Mouse (Mus musculus) intestine, embryonic 15.5 days (tissue): ENCODE data around the gene Sowahc. TPM values are rescaled to one million over a fixed set of nuclear protein-coding genes. Genes with fewer than 3 reads are reported as not detected.

ENCODE experiments used
- ATAC-seq: fragments of 200-750 bp; cut with Nextera tagmentation; 2 replicates; pipeline ENCODE4 v1.8.0; 2017; ENCODE audit warnings: moderate TSS enrichment, moderate library complexity
- H3K27ac ChIP-seq: fragments of 300-500 bp; sonication (generic); 2 replicates; pipeline ENCODE4 v1.5.1; 2015; ENCODE audit warnings: mild to moderate bottlenecking, inconsistent platforms
- H3K27me3 ChIP-seq: fragments of 300-500 bp; sonication (generic); replicated peaks from 2 replicates; pipeline ENCODE4 v1.6.1; 2015; ENCODE audit warnings: inconsistent platforms
- H3K36me3 ChIP-seq: fragments of 300-500 bp; sonication (generic); 2 replicates; pipeline ENCODE4 v1.6.1; 2015; ENCODE audit warnings: inconsistent platforms
- H3K4me1 ChIP-seq: fragments of 300-500 bp; sonication (generic); replicated peaks from 2 replicates; pipeline ENCODE4 v1.6.1; 2015; ENCODE audit warnings: inconsistent platforms
- H3K4me2 ChIP-seq: fragments of 300-500 bp; sonication (generic); replicated peaks from 2 replicates; pipeline ENCODE4 v1.6.1; 2015; ENCODE audit warnings: mild to moderate bottlenecking, inconsistent platforms
- H3K4me3 ChIP-seq: fragments of 300-500 bp; sonication (generic); replicated peaks from 2 replicates; pipeline ENCODE4 v1.5.1; 2015; ENCODE audit warnings: inconsistent platforms
- H3K9ac ChIP-seq: fragments of 300-500 bp; sonication (generic); 2 replicates; pipeline ENCODE4 v1.6.1; 2015; ENCODE audit warnings: inconsistent platforms
- H3K9me3 ChIP-seq: fragments of 300-500 bp; sonication (generic); 2 replicates; pipeline ENCODE4 v1.6.1; 2016; ENCODE audit warnings: inconsistent platforms
- WGBS: fragments of 180-500 bp; shearing (Covaris S2); methylation state at CpG from one replicate; pipeline ENCODE4 v1.1.7; 2015; 5-methylcytosine and 5-hydroxymethylcytosine counted together
- polyA plus RNA-seq: library from polyadenylated mRNA; unstranded; fragments of >200 nt; fragmentation: Nextera tagmentation; extraction: Ambion mirVana; gene quantifications from 2 replicates; pipeline ENCODE4 v1.2.1, GENCODE M21; 2015

Gene Sowahc
- 11.6 and 12.0 TPM in 2 replicates for polyA plus RNA-seq

- Histone ChIP-seq H3K4me1 (peaks cover 19% of the 10 kb centered on the region), H3K4me3 (peak within 1 kb of the TSS; percentile 81), H3K27me3 (no peaks in the 10 kb centered on the region), H3K27ac (peak within 1 kb of the TSS; percentile 96), H3K9ac (peak within 1 kb of the TSS; percentile 82), H3K9me3 (no peaks in the 10 kb centered on the region), H3K36me3 (no peaks in the 10 kb centered on the region; the same call in 1 of the 2 replicates), H3K4me2 (peak within 1 kb of the TSS; percentile 98)
- peak; percentile 98 for ATAC-seq
- WGBS = under 1% methylated on average over 83 of the region's 84 CpGs
These were observed at the start of gene Sowahc, which contains the start of gene Sept10 for GRCm38 (mm10) chr10:59221473-59222270. Sowahc (plus strand) TSS chr10:59221953. Sept10 (minus strand) TSS chr10:59221847.

- Histone ChIP-seq H3K27ac (no peak overlapping the region), H3K4me2 (no peak overlapping the region), H3K27me3 (no peaks in the 10 kb centered on the region), H3K4me1 (no peaks in the 10 kb centered on the region), H3K4me3 (no peak overlapping the region), H3K36me3 (no peaks in the 10 kb centered on the region), H3K9me3 (no peaks in the 10 kb centered on the region), H3K9ac (no peak overlapping the region)
- ATAC-seq = no peak
- WGBS = 77% methylated on average over 1 of the region's 1 CpGs
These were observed 49.2 kb upstream of the Sowahc start for GRCm38 (mm10) chr10:59172539-59172938.

- WGBS = 83% methylated on average over 3 of the region's 3 CpGs
These were observed 42.1 kb upstream of the Sowahc start for GRCm38 (mm10) chr10:59179620-59180019.

GRCm38 (mm10) chr10:59182306-59182705 is 39.4 kb upstream of the Sowahc start:
- H3K36me3 ChIP-seq = no peaks in the 10 kb centered on the region
- no peaks in the 10 kb centered on the region for H3K9me3 ChIP-seq
- no peak for ATAC-seq
- no peaks in the 10 kb centered on the region for H3K27me3 ChIP-seq
- no peak overlapping the region for H3K4me2 ChIP-seq
- WGBS = 73% methylated on average over 3 of the region's 3 CpGs
- no peak overlapping the region for H3K27ac ChIP-seq
- no peak overlapping the region for H3K4me3 ChIP-seq
- H3K9ac ChIP-seq = no peak overlapping the region
- H3K4me1 ChIP-seq = no peaks in the 10 kb centered on the region

More at GRCm38 (mm10) chr10:59179620-59180019, 42.1 kb upstream of the Sowahc start:
- no peak overlapping the region for H3K9ac ChIP-seq
- H3K4me2 ChIP-seq = no peak overlapping the region
- no peak for ATAC-seq
- no peak overlapping the region for H3K27ac ChIP-seq
- no peak overlapping the region for H3K4me3 ChIP-seq
- H3K4me1 ChIP-seq = no peaks in the 10 kb centered on the region
- H3K36me3 ChIP-seq = no peaks in the 10 kb centered on the region
- H3K9me3 ChIP-seq = no peaks in the 10 kb centered on the region
- H3K27me3 ChIP-seq = no peaks in the 10 kb centered on the region

GRCm38 (mm10) chr10:59194891-59195290 is 26.9 kb upstream of the Sowahc start:
- no peaks in the 10 kb centered on the region; the same call in 1 of the 2 replicates for H3K36me3 ChIP-seq
- no peak overlapping the region for H3K9ac ChIP-seq
- WGBS = 71% methylated on average over 5 of the region's 5 CpGs
- H3K4me1 ChIP-seq = peaks cover 4% of the 10 kb centered on the region
- no peak overlapping the region for H3K4me3 ChIP-seq
- H3K27me3 ChIP-seq = no peaks in the 10 kb centered on the region
- no peaks in the 10 kb centered on the region for H3K9me3 ChIP-seq
- no peak overlapping the region for H3K27ac ChIP-seq
- H3K4me2 ChIP-seq = no peak overlapping the region
- ATAC-seq = no peak

GRCm38 (mm10) chr10:59196763-59197162 is 25.0 kb upstream of the Sowahc start:
- WGBS = 83% methylated on average over 3 of the region's 3 CpGs
- Histone ChIP-seq H3K4me3 (no peak overlapping the region), H3K4me2 (no peak overlapping the region), H3K9ac (no peak overlapping the region), H3K27ac (no peak overlapping the region), H3K9me3 (no peaks in the 10 kb centered on the region), H3K4me1 (peaks cover 4% of the 10 kb centered on the region), H3K36me3 (no peaks in the 10 kb centered on the region), H3K27me3 (no peaks in the 10 kb centered on the region)
- ATAC-seq = no peak

GRCm38 (mm10) chr10:59200011-59200410 is 21.7 kb upstream of the Sowahc start:
- Histone ChIP-seq H3K4me1 (peaks cover 4% of the 10 kb centered on the region), H3K9ac (no peak overlapping the region), H3K4me3 (no peak overlapping the region), H3K27ac (no peak overlapping the region), H3K27me3 (no peaks in the 10 kb centered on the region), H3K36me3 (no peaks in the 10 kb centered on the region), H3K4me2 (no peak overlapping the region), H3K9me3 (no peaks in the 10 kb centered on the region)
- no peak for ATAC-seq

- WGBS = 1% methylated on average over 39 of the region's 39 CpGs
- peak overlapping the region; percentile 98 for H3K4me2 ChIP-seq
- peak overlapping the region; percentile 96 for H3K27ac ChIP-seq
- H3K9me3 ChIP-seq = no peaks in the 10 kb centered on the region
- no peaks in the 10 kb centered on the region; the same call in 1 of the 2 replicates for H3K36me3 ChIP-seq
- H3K9ac ChIP-seq = peak overlapping the region; percentile 82
- ATAC-seq = no peak
- H3K4me1 ChIP-seq = peaks cover 19% of the 10 kb centered on the region
- peak overlapping the region; percentile 81 for H3K4me3 ChIP-seq
- no peaks in the 10 kb centered on the region for H3K27me3 ChIP-seq
These were observed 805 bp upstream of the Sowahc start for GRCm38 (mm10) chr10:59220824-59221472.

GRCm38 (mm10) chr10:59222271-59223101 is 733 bp downstream of the Sowahc start:
- H3K4me2 ChIP-seq = peak overlapping the region; percentile 98
- H3K9ac ChIP-seq = peak overlapping the region; percentile 82
- no peak; the same call in none of the 2 replicates for ATAC-seq
- 4% methylated on average over 49 of the region's 49 CpGs for WGBS
- no peaks in the 10 kb centered on the region for H3K27me3 ChIP-seq
- no peaks in the 10 kb centered on the region for H3K9me3 ChIP-seq
- peak overlapping the region; percentile 81 for H3K4me3 ChIP-seq
- H3K27ac ChIP-seq = peak overlapping the region; percentile 96
- H3K4me1 ChIP-seq = peaks cover 19% of the 10 kb centered on the region
- no peaks in the 10 kb centered on the region; the same call in 1 of the 2 replicates for H3K36me3 ChIP-seq

GRCm38 (mm10) chr10:59223301-59223700 is 1.5 kb downstream of the Sowahc start:
- H3K9me3 ChIP-seq = no peaks in the 10 kb centered on the region
- H3K27me3 ChIP-seq = no peaks in the 10 kb centered on the region
- peak overlapping the region; percentile 82 for H3K9ac ChIP-seq
- no peak for ATAC-seq
- H3K4me3 ChIP-seq = peak overlapping the region; percentile 81
- no peak overlapping the region for H3K27ac ChIP-seq
- WGBS = 40% methylated on average over 14 of the region's 14 CpGs
- H3K4me2 ChIP-seq = peak overlapping the region; percentile 98
- H3K36me3 ChIP-seq = no peaks in the 10 kb centered on the region; the same call in 1 of the 2 replicates
- H3K4me1 ChIP-seq = peaks cover 19% of the 10 kb centered on the region

- no peaks in the 10 kb centered on the region for H3K27me3 ChIP-seq
- H3K36me3 ChIP-seq = no peaks in the 10 kb centered on the region; the same call in 1 of the 2 replicates
- no peaks in the 10 kb centered on the region for H3K9me3 ChIP-seq
- peak overlapping the region; percentile 81; the same call in 1 of the 2 replicates for H3K4me3 ChIP-seq
- 71% methylated on average over 4 of the region's 4 CpGs for WGBS
- no peak for ATAC-seq
- H3K4me2 ChIP-seq = peak overlapping the region; percentile 98
- H3K4me1 ChIP-seq = peaks cover 19% of the 10 kb centered on the region
- no peak overlapping the region for H3K9ac ChIP-seq
- H3K27ac ChIP-seq = no peak overlapping the region
These were observed 2.1 kb downstream of the Sowahc start for GRCm38 (mm10) chr10:59223890-59224289.

- H3K4me2 ChIP-seq = peak overlapping the region; percentile 26
- no peak for ATAC-seq
- WGBS = 83% methylated on average over 2 of the region's 2 CpGs
These were observed 3.4 kb downstream of the Sowahc start for GRCm38 (mm10) chr10:59225137-59225536.

More at GRCm38 (mm10) chr10:59225137-59225536, 3.4 kb downstream of the Sowahc start:
- no peak overlapping the region for H3K9ac ChIP-seq
- H3K27me3 ChIP-seq = no peaks in the 10 kb centered on the region
- H3K4me3 ChIP-seq = no peak overlapping the region
- peaks cover 19% of the 10 kb centered on the region for H3K4me1 ChIP-seq
- H3K9me3 ChIP-seq = no peaks in the 10 kb centered on the region
- no peak overlapping the region for H3K27ac ChIP-seq
- no peaks in the 10 kb centered on the region; the same call in 1 of the 2 replicates for H3K36me3 ChIP-seq
